Mouse (Mus musculus) midbrain, embryonic 16.5 days (tissue): ENCODE data around the gene Thap3. TPM values are rescaled to one million over a fixed set of nuclear protein-coding genes. Genes with fewer than 3 reads are reported as not detected.

Experiments used
- ATAC-seq: fragments of 200-750 bp; cut with Nextera tagmentation; 2 replicates; pipeline ENCODE4 v1.8.0; 2017; ENCODE audit warnings: moderate TSS enrichment
- H3K27ac ChIP-seq: fragments of 300-500 bp; sonication (generic); 2 replicates; pipeline ENCODE4 v1.5.1; 2014; ENCODE audit warnings: mild to moderate bottlenecking, low read length, mixed read lengths
- H3K27me3 ChIP-seq: fragments of 300-500 bp; sonication (generic); 2 replicates; pipeline ENCODE4 v1.6.1; 2014; ENCODE audit warnings: low read depth, low read length, mixed read lengths; ENCODE audit not compliant: control insufficient read depth, insufficient read depth
- H3K36me3 ChIP-seq: fragments of 300-500 bp; sonication (generic); 2 replicates; pipeline ENCODE4 v1.6.1; 2014; ENCODE audit warnings: mild to moderate bottlenecking, low read length, moderate library complexity, mixed read lengths; ENCODE audit not compliant: control insufficient read depth, insufficient read depth
- H3K4me1 ChIP-seq: fragments of 300-500 bp; sonication (generic); 2 replicates; pipeline ENCODE4 v1.6.1; 2014; ENCODE audit warnings: mild to moderate bottlenecking, low read length, mixed read lengths; ENCODE audit not compliant: control insufficient read depth, insufficient read depth
- H3K4me2 ChIP-seq: fragments of 300-500 bp; sonication (generic); 2 replicates; pipeline ENCODE4 v1.6.1; 2014; ENCODE audit warnings: mild to moderate bottlenecking, low read length, mixed read lengths
- H3K4me3 ChIP-seq: fragments of 300-500 bp; sonication (generic); 2 replicates; pipeline ENCODE4 v1.5.1; 2014; ENCODE audit warnings: low read depth, mild to moderate bottlenecking, low read length, moderate library complexity, mixed read lengths
- H3K9ac ChIP-seq: fragments of 300-500 bp; sonication (generic); 2 replicates; pipeline ENCODE4 v1.6.1; 2014; ENCODE audit warnings: low read depth, low read length, mixed read lengths
- H3K9me3 ChIP-seq: fragments of 300-500 bp; sonication (generic); replicated peaks from 2 replicates; pipeline ENCODE4 v1.6.1; 2014; ENCODE audit warnings: mild to moderate bottlenecking, low read length, mixed read lengths; ENCODE audit not compliant: control insufficient read depth, poor library complexity, severe bottlenecking
- whole genome bisulfite sequencing: fragments of 180-500 bp; shearing (Covaris S2); extraction: QIAGEN DNeasy Blood & Tissue Kit; methylation state at CpG from one replicate; pipeline ENCODE4 v1.1.7; 2014; 5-methylcytosine and 5-hydroxymethylcytosine counted together
- polyA plus RNA-seq: library from polyadenylated mRNA; unstranded; fragments of >200 nt; fragmentation: Nextera tagmentation; extraction: Ambion mirVana; gene quantifications from 2 replicates; pipeline ENCODE4 v1.2.1, GENCODE M21; 2015

Gene Thap3
- polyA plus RNA-seq, 1 experiment from 2014 or later = 30.9 TPM

GRCm38 (mm10) chr4:151981363-151981762, 7.4 kb downstream of the Thap3 start:
- no peaks in the 10 kb centered on the region for H3K27me3 ChIP-seq
- H3K4me3 ChIP-seq = no peak overlapping the region
- no peak overlapping the region for H3K4me2 ChIP-seq
- H3K27ac ChIP-seq = no peak overlapping the region
- H3K9ac ChIP-seq = no peak overlapping the region
- peak; percentile 44 for ATAC-seq
- peaks cover 12% of the 10 kb centered on the region for H3K36me3 ChIP-seq
- H3K9me3 ChIP-seq = no peaks in the 10 kb centered on the region
- H3K4me1 ChIP-seq = peaks cover 3% of the 10 kb centered on the region; the same call in 1 of the 2 replicates
- WGBS = 10% methylated on average over 5 of the region's 5 CpGs

- no peak for ATAC-seq
- Histone ChIP-seq H3K4me1 (no peaks in the 10 kb centered on the region), H3K9ac (no peak overlapping the region), H3K4me2 (no peak overlapping the region), H3K27me3 (no peaks in the 10 kb centered on the region), H3K27ac (no peak overlapping the region), H3K4me3 (no peak overlapping the region), H3K9me3 (no peaks in the 10 kb centered on the region), H3K36me3 (peaks cover 12% of the 10 kb centered on the region)
- 84% methylated on average over 8 of the region's 8 CpGs for WGBS
Observed at GRCm38 (mm10) chr4:151980699-151981098, 8.1 kb downstream of the Thap3 start.

GRCm38 (mm10) chr4:151977748-151978147, 11.0 kb downstream of the Thap3 start:
- Histone ChIP-seq H3K4me3 (no peak overlapping the region), H3K4me1 (no peaks in the 10 kb centered on the region), H3K36me3 (peaks cover 30% of the 10 kb centered on the region), H3K9ac (0 out of 2 replicates have a peak overlapping the region, but pooled peaks have one; percentile 14), H3K4me2 (no peak overlapping the region), H3K27me3 (no peaks in the 10 kb centered on the region), H3K9me3 (no peaks in the 10 kb centered on the region), H3K27ac (peak overlapping the region; percentile 42; the same call in 1 of the 2 replicates)
- 46% methylated on average over 10 of the region's 10 CpGs for WGBS
- ATAC-seq = peak; percentile 8; the same call in 1 of the 2 replicates

- 92% methylated on average over 3 of the region's 3 CpGs for WGBS
- Histone ChIP-seq H3K9me3 (no peaks in the 10 kb centered on the region), H3K4me3 (no peak overlapping the region), H3K9ac (no peak overlapping the region), H3K4me2 (no peak overlapping the region), H3K27ac (no peak overlapping the region), H3K4me1 (no peaks in the 10 kb centered on the region), H3K27me3 (no peaks in the 10 kb centered on the region), H3K36me3 (peaks cover 29% of the 10 kb centered on the region)
- ATAC-seq = no peak
Observed at GRCm38 (mm10) chr4:151975441-151975840, 13.4 kb downstream of the Thap3 start.

GRCm38 (mm10) chr4:151972221-151972967, 16.4 kb downstream of the Thap3 start:
- H3K36me3 ChIP-seq = peaks cover 25% of the 10 kb centered on the region

GRCm38 (mm10) chr4:151968204-151968921, 20.4 kb downstream of the Thap3 start:
- no peak for ATAC-seq

More at GRCm38 (mm10) chr4:151972221-151972967, 16.4 kb downstream of the Thap3 start:
- Histone ChIP-seq H3K4me1 (no peaks in the 10 kb centered on the region), H3K9me3 (no peaks in the 10 kb centered on the region), H3K9ac (no peak overlapping the region), H3K27me3 (no peaks in the 10 kb centered on the region), H3K4me2 (no peak overlapping the region), H3K4me3 (no peak overlapping the region), H3K27ac (no peak overlapping the region)
- no peak for ATAC-seq
- 71% methylated on average over 10 of the region's 10 CpGs for WGBS

GRCm38 (mm10) chr4:151962817-151963216, 26.0 kb downstream of the Thap3 start:
- no peak overlapping the region for H3K4me3 ChIP-seq
- no peak overlapping the region for H3K27ac ChIP-seq
- ATAC-seq = no peak
- H3K9me3 ChIP-seq = no peaks in the 10 kb centered on the region
- H3K4me2 ChIP-seq = no peak overlapping the region
- H3K27me3 ChIP-seq = no peaks in the 10 kb centered on the region
- no peaks in the 10 kb centered on the region for H3K4me1 ChIP-seq
- peaks cover 17% of the 10 kb centered on the region for H3K36me3 ChIP-seq
- H3K9ac ChIP-seq = no peak overlapping the region
- WGBS = 99% methylated on average over 3 of the region's 3 CpGs

More at GRCm38 (mm10) chr4:151968204-151968921, 20.4 kb downstream of the Thap3 start:
- peaks cover 17% of the 10 kb centered on the region for H3K36me3 ChIP-seq
- WGBS = 79% methylated on average over 26 of the region's 26 CpGs
- no peak overlapping the region for H3K4me3 ChIP-seq
- H3K9ac ChIP-seq = no peak overlapping the region
- H3K27ac ChIP-seq = no peak overlapping the region; the same call in 1 of the 2 replicates
- no peaks in the 10 kb centered on the region for H3K9me3 ChIP-seq
- no peaks in the 10 kb centered on the region for H3K4me1 ChIP-seq
- H3K27me3 ChIP-seq = no peaks in the 10 kb centered on the region
- H3K4me2 ChIP-seq = no peak overlapping the region

- Histone ChIP-seq H3K9me3 (no peaks in the 10 kb centered on the region), H3K9ac (no peak overlapping the region), H3K27ac (no peak overlapping the region), H3K4me2 (no peak overlapping the region), H3K36me3 (peaks cover 30% of the 10 kb centered on the region), H3K4me1 (no peaks in the 10 kb centered on the region), H3K4me3 (no peak overlapping the region), H3K27me3 (no peaks in the 10 kb centered on the region)
- no peak for ATAC-seq
- 86% methylated on average over 3 of the region's 3 CpGs for WGBS
Observed at GRCm38 (mm10) chr4:151960513-151960854, 28.3 kb downstream of the Thap3 start.
